Mouse (Mus musculus): ENCODE measurements around the gene Dhx32.

DNA sequence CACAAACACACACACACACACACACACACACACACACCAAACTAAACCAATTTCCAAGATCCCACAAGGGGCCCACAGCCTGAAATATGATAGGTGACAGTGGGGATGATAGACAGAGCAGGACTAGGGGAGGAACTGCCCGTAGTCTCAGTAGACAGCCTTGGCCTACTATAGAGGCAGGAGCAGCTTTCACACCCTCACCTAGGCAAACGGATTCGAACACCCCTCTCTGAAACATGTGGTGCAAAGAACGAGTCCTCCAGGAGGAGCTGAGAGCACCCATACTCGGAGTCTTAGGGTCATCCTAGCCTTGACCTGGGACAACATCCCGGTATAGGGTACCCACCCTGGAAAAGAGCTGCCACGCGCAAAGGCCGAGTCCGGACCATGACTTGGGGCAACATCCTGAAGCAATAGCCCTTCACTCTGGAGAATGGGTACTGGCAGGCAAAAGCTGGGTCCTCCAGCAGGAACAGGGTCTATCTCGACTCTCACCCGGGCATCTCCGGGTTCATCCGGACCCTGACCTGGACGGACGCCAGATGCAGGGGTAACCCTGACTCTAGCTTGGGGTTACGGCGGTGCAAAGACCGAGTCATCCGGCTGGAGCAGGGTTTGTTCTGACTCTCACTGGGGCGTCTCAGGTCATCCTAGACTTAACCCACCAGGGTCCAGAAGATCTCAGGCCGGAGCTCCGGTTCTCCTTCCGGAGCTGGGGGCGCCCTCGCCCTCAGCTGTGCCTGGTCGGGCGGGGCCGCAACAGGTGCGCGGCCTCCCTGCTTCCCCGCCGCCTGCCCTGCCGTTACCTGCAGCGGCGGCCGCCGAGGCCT is 6.5 kb downstream of the Dhx32 start:
- no peak for TF ChIP-seq CTCF (IDR thresholded peaks at IDR 0.05; ENCODE audit: insufficient read depth, low read depth, low read length)
- no peak for TF ChIP-seq POLR2A (IDR thresholded peaks at IDR 0.05; ENCODE audit: insufficient read depth, low read depth, low read length)
